Mouse (Mus musculus): Measurements from ENCODE around the gene Rasd1.

The Rasd1 gene

GRCm38 (mm10) chr11:59964818-59965217 is at the start of gene Rasd1:
TSS of gene Rasd1 (minus strand) at chr11:59964944.
- DNase-seq, result peak; percentile 87 to 92

DNA sequence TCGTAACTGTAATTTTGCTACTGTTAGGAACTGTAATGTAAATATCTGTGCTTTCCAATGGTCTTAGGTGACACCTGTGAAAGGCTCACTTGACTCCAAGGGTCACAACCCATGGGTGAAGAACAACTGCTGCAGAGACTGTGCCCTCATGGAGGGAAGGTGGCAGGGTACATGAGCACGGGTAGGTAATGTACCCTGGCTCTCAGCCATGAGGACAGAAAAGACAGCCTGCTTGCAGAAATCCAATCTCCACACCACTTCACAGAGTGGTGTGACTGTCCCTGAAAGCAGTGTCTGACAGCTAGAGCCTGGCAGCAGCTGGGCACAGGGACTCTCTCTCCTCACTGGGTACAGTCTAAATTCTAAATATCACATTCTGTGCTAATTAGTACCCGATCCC is 46.8 kb upstream of the Rasd1 start:
- DNase-seq, result no peak

DNA sequence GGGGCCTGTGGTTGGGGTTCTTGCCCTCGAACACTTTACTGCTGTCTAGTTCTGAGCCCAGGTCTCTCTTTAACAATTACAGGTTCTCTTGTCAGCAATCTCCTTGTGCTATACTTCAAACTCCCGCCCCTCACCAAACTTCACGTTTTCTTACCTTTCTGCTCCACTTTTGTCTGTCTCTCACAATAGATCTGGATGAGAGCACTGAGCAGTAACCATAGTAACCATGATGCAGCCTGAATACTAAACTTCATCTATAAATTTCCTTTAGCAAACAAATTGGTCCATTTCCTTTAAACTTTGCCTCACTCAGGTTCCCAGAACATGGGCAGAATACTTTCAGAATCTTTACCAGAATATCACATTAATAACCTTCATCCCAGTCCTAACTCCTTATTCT is 44.7 kb upstream of the Rasd1 start:
- no peak for DNase-seq

DNA sequence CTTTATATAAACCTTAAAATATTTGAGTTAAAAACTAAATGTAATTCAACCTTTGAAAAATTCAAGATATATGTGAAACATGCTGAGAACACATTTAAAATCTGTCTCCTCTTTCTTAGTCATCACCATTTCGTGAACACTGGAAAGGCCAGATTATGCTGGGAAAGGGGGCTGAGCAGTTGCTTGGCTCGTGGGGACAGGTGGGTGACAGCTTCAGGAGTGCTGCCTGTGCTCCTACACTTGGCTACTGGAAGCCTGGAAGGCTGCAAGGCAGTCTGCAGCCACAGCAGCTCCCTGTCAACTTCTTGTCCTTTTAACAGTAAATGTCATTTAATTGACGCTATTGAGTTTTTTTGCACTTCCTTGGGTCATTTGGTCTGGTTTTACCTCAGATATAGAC is 41.1 kb upstream of the Rasd1 start:
- DNase-seq, result no peak

DNA sequence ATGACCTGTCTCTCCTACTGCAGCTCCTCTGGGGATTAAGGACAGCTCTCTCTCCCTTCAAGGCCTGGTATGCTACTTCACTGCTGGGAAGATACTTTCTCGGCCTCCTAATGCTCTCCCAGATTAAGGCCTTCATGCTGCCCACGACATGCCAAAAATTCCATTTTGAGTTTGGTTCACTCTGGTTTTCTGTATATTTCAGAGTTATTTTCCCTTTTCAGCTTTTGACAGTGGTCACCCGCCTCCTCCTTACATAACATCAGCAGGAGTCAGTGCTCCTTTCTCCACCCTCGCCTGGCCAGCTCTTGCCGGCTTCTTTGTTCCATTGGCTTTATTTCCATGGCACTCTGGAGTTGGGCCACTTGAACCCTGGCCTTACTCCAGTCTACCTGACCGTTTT is 40.0 kb upstream of the Rasd1 start:
- DNase-seq, result no peak

GRCm38 (mm10) chr11:60003811-60004210 is 39.1 kb upstream of the Rasd1 start:
- no peak for DNase-seq

- peak in 1 of 2 experiments; percentile 24 for DNase-seq
Observed at GRCm38 (mm10) chr11:60001231-60001980, 36.7 kb upstream of the Rasd1 start.

GRCm38 (mm10) chr11:59994318-59994717 is 29.6 kb upstream of the Rasd1 start:
- no peak for DNase-seq

- DNase-seq, result no peak
Observed at GRCm38 (mm10) chr11:59991365-59991764, 26.6 kb upstream of the Rasd1 start.

GRCm38 (mm10) chr11:59989406-59989805 is 24.7 kb upstream of the Rasd1 start:
- no peak for DNase-seq

DNA sequence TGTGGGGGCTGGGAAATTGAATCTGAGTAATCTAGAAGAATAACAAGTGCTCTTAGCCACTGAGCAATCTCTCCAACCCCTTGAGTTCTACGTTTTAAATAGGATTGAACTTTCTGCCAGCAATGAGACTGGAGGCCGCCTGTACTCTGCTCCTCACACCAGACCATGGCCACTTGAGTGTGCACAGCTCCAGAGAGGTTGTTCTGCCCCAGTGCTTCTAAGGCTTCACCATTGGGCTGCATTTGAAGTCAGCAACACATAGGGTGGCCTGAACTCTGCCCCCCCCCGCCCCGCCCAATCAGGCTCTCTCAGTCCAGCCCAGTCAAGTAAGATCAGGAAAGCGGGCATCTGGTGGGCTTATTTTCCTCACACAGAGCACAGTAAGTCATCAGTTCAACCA is 13.1 kb upstream of the Rasd1 start:
- DNase-seq, result no peak

DNA sequence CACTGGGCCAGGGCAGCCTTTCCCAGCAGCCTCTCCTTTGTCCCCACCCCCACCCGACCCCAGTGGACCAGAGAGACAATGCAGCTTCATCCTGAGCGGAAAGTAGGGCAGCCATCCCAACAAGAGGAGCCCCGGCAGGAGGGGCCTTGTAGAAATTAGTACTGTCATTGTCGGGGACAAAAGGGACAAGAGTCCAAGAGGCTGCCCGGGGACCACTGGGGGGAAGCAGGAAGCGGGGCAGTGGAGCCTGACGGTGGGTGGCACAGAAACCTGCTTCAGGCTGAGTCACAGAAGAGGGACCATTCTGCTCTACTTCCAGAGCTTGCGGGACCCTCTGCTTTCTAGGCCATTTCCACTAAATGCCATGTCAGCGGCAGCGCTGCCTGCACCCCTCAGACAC is 10.5 kb upstream of the Rasd1 start:
- no peak for DNase-seq

DNA sequence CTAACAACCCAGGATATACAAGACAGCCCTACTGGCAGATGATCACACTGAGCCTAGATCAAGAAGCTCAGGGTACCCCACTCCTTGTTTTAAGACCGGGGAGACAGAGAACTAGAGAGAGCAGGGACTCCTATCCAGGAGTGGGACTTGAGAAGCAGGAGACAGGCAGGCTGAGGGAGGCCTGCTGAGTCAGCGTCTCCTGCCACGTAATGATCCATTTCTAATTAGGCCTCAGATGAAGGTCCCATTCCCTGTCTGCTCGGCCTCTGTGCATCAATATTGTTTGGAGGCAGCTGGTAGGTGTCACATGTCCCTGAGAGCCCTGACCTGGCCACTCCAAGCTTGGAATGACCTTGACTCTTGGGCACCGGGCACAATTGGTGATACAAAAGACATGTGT is 8.6 kb upstream of the Rasd1 start:
- DNase-seq, result no peak

DNA sequence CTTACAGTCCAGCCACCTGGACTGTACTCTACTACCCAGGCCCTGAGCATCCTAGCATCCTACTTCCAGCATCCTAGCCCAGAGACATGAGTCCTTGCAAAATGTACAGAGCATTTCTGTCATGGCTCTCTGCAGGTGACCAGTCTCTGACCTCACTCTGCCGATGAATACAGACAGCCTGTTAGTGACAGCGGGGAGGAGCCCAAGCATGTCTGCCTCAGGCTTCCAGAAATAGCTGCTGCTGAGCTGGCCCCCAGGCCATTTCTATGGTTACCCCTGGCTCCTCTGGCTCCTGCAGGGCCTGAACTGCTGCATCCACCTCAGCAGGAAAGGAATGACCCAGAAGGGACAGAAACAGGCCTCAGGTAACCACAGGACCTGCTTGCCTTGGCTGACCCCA is 6.9 kb upstream of the Rasd1 start:
- no peak for DNase-seq

DNA sequence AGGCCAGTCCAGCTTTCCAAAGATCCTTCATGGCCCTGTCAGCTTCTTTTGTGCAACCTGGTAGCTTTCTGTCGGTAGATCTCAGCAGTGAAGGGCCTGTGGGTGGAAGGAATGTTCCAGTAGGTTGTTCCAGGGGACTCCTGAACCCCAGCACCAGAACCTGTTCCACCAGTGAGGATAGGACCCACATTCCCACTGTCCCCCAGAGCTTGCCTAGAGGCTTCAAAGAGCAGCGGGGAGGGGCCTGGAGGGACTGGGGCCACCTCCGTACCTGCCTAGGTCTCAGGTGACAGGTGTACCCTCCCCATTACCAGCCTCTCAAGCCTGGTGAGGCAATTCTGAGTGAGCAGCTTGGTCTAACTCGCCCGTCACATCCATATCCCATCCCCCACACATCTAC is 6.0 kb upstream of the Rasd1 start:
- no peak for DNase-seq

DNA sequence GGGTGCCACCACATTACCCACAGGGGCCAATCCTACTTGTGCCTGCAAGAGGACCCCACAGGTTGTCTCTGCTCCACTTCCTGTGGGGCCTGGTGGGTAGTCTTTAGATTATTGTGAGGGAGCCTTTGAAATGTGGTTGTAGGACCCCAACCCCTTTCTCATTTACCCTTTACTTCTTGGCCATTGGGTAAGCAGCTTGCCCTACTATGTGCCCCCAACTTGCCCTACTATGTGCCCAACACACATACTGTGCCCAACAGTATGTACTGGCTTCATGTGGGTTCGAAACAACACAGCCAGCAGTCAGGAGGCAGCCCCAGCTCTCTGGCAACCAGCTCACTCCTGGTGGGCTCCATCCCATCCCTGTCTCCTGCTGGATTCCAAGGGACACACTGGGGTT is 3.0 kb upstream of the Rasd1 start:
- no peak for DNase-seq

GRCm38 (mm10) chr11:59966102-59966483 is 1.3 kb upstream of the Rasd1 start:
- DNase-seq, result no peak

DNA sequence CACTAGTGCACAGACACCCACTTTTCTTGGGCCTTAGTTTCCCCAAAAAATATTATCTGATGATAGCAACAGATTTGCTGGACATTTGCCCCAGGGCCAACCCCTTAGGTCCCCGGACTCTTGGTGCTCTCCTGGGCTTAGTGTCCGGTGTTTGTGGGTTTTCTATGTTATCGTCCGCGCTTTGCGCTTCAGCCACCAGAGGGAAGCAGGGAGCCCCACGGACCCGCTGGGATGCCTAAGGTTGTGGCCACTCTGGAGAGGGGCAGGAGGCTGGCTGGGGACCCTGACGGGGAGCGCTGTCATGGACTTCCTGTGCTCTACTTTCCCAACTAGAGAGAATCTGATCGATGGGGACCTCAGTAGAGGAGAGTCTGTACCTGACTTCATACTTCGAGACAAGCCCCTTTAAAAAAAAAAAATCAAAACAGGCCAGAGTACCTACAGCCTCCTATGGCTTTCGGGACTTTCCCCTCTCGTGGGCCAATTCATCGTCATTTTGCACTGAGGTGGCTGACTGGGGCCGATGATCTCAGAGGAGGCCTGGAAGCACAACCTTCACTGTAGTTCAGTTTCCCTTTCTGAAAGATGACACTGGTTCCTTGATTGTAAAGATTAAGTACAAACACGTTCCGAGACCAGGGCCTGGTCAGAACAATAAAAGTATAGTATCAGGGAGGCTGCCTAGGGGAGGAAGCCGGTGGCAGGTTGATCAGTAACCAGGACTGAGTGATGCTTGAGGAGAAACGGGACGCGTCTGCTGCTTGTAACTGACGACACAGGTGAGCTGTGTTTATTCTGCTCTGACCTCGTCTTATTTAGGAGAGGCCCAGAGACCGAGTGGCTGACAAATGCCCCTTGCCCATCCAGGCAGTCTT is 720 bp upstream of the Rasd1 start:
- DNase-seq, result peak; percentile 90 to 91

DNA sequence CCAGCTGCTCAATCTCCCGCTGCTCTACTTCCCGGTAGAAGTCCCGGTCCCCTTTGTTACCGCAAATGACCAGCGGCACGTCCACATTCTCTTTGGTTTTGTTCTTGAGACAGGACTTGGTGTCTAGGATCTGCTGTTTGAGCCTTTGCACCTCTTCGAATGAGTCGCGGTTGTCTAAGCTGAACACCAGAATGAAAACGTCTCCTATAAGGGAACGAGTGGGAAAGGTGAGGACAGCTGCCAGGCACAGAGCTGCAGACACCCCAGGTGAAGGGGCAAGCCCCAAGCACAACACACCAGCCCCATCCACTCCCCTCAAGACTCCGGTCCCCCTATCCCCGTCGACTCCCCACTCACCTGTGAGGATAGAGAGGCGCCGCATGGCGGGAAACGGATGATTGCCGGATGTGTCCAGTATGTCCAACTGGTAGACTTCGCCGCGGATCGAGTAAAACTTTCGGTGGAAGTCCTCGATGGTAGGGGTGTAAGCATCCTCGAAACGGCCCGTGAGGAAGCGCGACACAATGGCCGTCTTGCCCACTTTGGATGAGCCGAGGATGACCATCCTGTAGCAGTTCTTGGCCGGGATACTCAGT is 483 bp downstream of the Rasd1 start:
- DNase-seq, result peak; percentile 42 to 50

GRCm38 (mm10) chr11:59963364-59964162 is 1.2 kb downstream of the Rasd1 start:
- no peak for DNase-seq

GRCm38 (mm10) chr11:59962590-59962989 is 2.2 kb downstream of the Rasd1 start:
- no peak for DNase-seq

GRCm38 (mm10) chr11:59961338-59961875 is 3.3 kb downstream of the Rasd1 start:
- peak in 1 of 2 experiments; percentile 33 for DNase-seq

All from cerebellum, postnatal 25 days (tissue).